Mouse (Mus musculus) small intestine, adult 2 months (tissue): ENCODE measurements at regions not wholly inside any gene's neighbourhood (a gene's known extent, or its start where the extent isn't known, plus 50 kb on each side); places are given as distances from the start of the nearest gene placed in this dataset.
A peak's percentile ranks its signal among the peaks of the same experiment; 100 is the strongest.

ENCODE experiments used
- H3K27ac ChIP-seq: fragments of 200-500 bp; 2 replicates; pipeline ENCODE4 v1.5.1; 2012; ENCODE audit warnings: low read depth, low read length, control low read depth, inconsistent platforms; ENCODE audit not compliant: insufficient read depth
- H3K27me3 ChIP-seq: fragments of 200-500 bp; 2 replicates; pipeline ENCODE4 v1.6.1; 2012; ENCODE audit warnings: mild to moderate bottlenecking, moderate library complexity, low read length, inconsistent platforms; ENCODE audit not compliant: control insufficient read depth, insufficient read depth
- H3K36me3 ChIP-seq: fragments of 200-500 bp; 2 replicates; pipeline ENCODE4 v1.6.1; 2012; ENCODE audit warnings: mild to moderate bottlenecking, low read length, control low read depth, inconsistent platforms; ENCODE audit not compliant: control insufficient read depth, insufficient read depth
- H3K4me1 ChIP-seq: fragments of 200-500 bp; 2 replicates; pipeline ENCODE4 v1.6.1; 2012; ENCODE audit warnings: low read length, inconsistent platforms, mixed read lengths; ENCODE audit not compliant: control insufficient read depth, insufficient read depth, insufficient read length
- H3K4me3 ChIP-seq: fragments of 200-500 bp; 2 replicates; pipeline ENCODE4 v1.5.1; 2012; ENCODE audit warnings: low read depth, mild to moderate bottlenecking, control low read depth, inconsistent platforms, low read length, moderate library complexity
- CTCF ChIP-seq: fragments of 200-500 bp; IDR thresholded peaks from 2 replicates; pipeline ENCODE4 v1.5.1; 2012; ENCODE audit warnings: low read depth, mild to moderate bottlenecking, control low read depth, inconsistent platforms, low read length, moderate library complexity, mixed read lengths; ENCODE audit not compliant: insufficient replicate concordance, insufficient read length; ENCODE audit errors: extremely low read depth
- POLR2A ChIP-seq: fragments of 200-500 bp; IDR thresholded peaks from 2 replicates; pipeline ENCODE4 v1.6.1; 2012; ENCODE audit warnings: low read depth, mild to moderate bottlenecking, control low read depth, inconsistent platforms, low read length, moderate library complexity
- WGBS: fragments of 180-500 bp; shearing (Covaris S2); methylation state at CpG from one replicate; pipeline ENCODE4 v1.1.7; 2018; 5-methylcytosine and 5-hydroxymethylcytosine counted together

DNA sequence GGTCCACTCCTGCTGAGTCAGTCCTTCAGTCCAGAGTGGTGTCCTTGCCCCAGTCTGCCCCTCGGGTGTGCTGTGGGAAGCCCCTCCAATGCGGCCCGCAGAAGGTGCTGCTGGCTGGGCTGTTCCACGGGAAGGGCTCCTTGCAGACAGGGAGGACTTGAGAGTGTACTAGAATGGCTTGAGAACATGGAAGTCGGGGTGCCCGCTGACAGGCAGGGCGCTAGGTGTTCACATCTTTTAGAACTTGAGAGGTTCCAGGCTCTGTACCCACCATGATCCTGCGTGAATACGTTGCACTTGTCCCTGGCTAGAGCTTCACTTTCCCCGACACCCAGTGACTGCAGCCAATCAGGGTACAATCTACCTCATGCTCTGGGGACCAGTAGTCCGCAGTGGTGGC lies 75.4 kb downstream of the Tex29 start:
- Histone ChIP-seq H3K27ac (no peak overlapping the region), H3K4me1 (peaks cover 12% of the 10 kb centered on the region; the same call in 1 of the 2 replicates), H3K4me3 (no peak overlapping the region), H3K36me3 (no peaks in the 10 kb centered on the region), H3K27me3 (no peaks in the 10 kb centered on the region)
- TF ChIP-seq POLR2A, result no peak
- no peak for TF ChIP-seq CTCF
- WGBS, result 92% methylated on average over 11 of the region's 11 CpGs

DNA sequence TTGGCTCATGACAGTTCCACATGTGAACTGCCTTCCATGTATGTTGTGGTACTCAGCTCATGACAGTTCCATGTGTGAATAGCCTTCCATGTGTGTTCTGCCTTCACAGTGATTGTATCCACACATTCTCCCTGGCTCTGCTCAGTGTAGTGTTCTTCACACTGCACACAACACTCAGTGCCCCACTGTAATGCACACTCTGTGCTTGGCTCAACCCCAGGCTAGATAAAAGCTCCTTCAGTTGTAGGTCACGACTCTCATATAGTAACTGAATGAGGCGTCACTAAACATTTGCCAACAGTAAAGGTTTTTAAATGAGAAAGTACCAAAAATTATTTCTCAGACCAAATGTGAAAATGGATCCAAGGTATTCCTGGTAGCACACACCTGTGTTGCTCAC lies 79.6 kb downstream of the Tex29 start:
- no peaks in the 10 kb centered on the region for H3K36me3 ChIP-seq
- no peak overlapping the region for H3K27ac ChIP-seq
- 70% methylated on average over 2 of the region's 2 CpGs for WGBS
- peaks cover 3% of the 10 kb centered on the region; the same call in 1 of the 2 replicates for H3K4me1 ChIP-seq
- no peaks in the 10 kb centered on the region for H3K27me3 ChIP-seq
- H3K4me3 ChIP-seq, result no peak overlapping the region
- TF ChIP-seq CTCF (no peak), POLR2A (no peak)

DNA sequence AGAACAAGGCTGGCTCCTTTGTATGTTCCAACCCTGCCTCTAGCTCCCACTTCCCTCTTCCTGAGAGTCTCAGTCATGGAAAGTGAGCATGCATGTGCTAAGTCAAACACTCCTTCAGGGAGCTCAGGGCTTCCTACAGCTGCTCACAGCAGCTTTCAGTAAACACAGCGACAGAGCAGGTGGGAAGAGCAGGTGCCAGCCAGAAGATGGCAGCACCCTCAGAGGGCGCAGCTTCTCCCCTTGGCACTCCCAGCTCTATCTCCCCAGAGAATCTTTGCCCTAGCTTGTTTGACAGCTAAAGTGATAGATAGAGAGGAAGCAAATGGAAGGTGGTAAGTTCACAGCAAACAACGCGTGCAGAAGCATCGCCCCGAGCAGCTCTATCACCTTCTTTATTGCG lies 82.8 kb downstream of the Tex29 start:
- no peak for TF ChIP-seq POLR2A
- peak; percentile 44; the same call in 1 of the 2 replicates for TF ChIP-seq CTCF
- Histone ChIP-seq H3K27ac (no peak overlapping the region), H3K27me3 (no peaks in the 10 kb centered on the region), H3K4me3 (no peak overlapping the region), H3K4me1 (peaks cover 3% of the 10 kb centered on the region; the same call in 1 of the 2 replicates), H3K36me3 (no peaks in the 10 kb centered on the region)
- WGBS, result 26% methylated on average over 7 of the region's 7 CpGs

DNA sequence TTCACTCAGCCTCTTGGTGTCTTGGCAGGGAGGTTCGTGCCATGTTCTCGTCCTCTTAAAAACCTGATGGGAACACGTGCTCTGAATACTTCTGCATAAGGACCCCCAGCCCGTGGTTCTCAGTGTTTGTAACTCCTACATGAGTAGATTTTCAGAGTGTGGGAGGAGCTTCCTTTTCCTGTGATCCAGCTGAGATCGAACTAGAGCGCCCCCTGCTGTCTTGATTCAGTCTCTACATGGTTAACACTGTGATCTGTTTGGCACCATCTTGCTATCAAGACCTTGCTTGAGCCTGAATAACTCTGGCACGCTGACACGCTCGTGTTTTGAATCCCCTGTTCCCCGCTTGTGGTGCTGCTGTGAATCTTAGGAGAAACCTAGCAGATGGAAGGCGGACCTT lies 83.9 kb downstream of the Tex29 start:
- H3K27me3 ChIP-seq, result no peaks in the 10 kb centered on the region
- no peak overlapping the region for H3K27ac ChIP-seq
- no peaks in the 10 kb centered on the region for H3K36me3 ChIP-seq
- peaks cover 3% of the 10 kb centered on the region; the same call in 1 of the 2 replicates for H3K4me1 ChIP-seq
- 54% methylated on average over 11 of the region's 11 CpGs for WGBS
- TF ChIP-seq POLR2A (no peak), CTCF (peak; percentile 50; the same call in 1 of the 2 replicates)
- H3K4me3 ChIP-seq, result no peak overlapping the region

DNA sequence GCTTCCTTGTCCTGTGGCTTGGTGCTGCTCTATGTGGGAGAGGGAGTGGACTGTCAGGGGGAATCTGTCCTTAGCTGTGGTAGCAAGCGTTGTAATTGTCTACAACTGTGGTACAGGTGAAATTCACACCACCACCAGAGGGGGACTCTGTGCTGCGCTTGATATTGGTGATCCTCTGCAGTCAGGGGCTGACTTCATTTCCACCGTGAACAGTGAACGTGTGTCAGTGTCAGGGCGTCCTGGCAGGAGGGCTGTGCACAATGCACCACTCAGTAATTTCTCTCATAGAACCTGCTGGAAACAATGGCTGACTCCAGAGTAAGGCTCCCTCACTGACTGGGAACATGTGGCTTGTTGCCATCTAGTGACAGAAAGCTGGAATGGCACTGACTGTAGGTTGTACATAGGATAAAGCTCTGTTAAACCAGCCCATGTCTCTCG lies 102.6 kb downstream of the Tex29 start:
- no peaks in the 10 kb centered on the region for H3K36me3 ChIP-seq
- no peaks in the 10 kb centered on the region for H3K27me3 ChIP-seq
- H3K4me1 ChIP-seq, result no peaks in the 10 kb centered on the region
- peak; percentile 76; the same call in 1 of the 2 replicates for TF ChIP-seq CTCF
- no peak for TF ChIP-seq POLR2A
- no peak overlapping the region for H3K4me3 ChIP-seq
- WGBS, result 26% methylated on average over 6 of the region's 6 CpGs
- no peak overlapping the region for H3K27ac ChIP-seq

DNA sequence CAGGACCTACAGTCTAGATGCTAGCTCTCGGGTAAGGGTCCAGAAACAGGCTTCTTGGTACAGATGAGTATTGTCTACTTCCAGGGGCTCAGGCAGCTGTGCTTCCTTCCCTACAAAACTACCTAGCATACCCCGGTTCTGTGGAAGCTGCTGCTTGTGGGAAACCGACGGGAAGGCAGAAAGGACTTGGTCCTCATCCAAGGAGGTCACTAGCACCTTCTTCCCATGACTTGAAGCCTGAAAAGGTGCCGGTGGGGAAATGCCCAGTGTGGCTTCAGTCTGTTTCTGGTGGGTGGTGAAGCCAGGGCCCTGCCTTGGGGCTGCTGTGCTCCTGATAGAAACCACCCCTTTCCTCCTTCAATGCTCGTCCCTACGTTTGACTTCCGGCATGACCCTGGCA lies 107.5 kb downstream of the Tex29 start:
- TF ChIP-seq CTCF (no peak), POLR2A (no peak)
- Histone ChIP-seq H3K4me3 (no peak overlapping the region), H3K4me1 (no peaks in the 10 kb centered on the region), H3K27me3 (no peaks in the 10 kb centered on the region), H3K36me3 (no peaks in the 10 kb centered on the region), H3K27ac (no peak overlapping the region)
- 80% methylated on average over 8 of the region's 8 CpGs for WGBS

DNA sequence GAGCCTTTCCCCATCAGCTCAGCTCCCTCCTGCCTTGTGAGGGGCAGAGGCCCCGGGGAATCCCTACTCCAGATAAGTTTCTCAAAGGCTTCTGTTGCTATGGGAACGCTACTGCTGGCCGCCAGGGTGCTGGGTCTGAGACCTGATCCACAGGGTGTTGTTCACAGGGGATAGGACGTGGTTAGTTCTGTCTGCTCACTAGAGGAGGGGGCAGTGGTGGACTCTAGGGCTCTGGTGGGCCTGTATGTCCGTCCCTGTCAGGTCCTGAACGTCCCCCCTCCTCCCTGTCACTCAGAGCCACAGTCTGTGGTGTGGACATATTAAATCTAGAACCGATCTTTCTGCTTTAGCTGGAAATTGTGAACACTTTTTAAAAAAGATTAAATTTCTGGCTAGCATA lies 116.0 kb downstream of the Tex29 start:
- Histone ChIP-seq H3K36me3 (no peaks in the 10 kb centered on the region), H3K4me3 (no peak overlapping the region), H3K4me1 (no peaks in the 10 kb centered on the region), H3K27me3 (0 out of 2 replicates have a peak, but pooled peaks cover 2% of the 10 kb centered on the region), H3K27ac (no peak overlapping the region)
- WGBS, result 18% methylated on average over 7 of the region's 7 CpGs
- TF ChIP-seq POLR2A (no peak), CTCF (no peak)
